Mouse (Mus musculus): ENCODE results near the gene 0610010K14Rik.

Gene 0610010K14Rik

DNA sequence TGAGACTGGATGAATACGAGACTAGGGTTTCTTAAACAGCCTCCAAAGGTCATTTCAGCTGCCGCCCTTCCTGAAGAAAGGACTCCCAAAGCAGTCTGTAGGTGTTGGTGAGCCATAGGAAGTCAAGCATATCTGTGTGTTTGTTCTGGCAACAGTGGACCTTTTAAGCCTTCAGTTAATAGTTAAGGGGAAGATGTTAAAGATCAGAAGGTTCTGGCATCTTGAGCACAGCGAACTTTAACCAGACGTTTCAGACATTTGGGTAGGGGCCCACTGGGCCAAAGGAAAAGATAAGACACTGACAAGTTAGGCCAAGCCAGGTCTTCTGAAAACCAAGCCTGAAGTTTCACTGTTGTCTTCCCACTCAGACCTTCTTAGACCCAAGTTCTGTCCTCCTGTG lies 19.7 kb downstream of the 0610010K14Rik start:
- intact Hi-C loops (cut with DNase I), result loop anchor here (10.0 kb wide), 1 partner anchor 283 kb away; the partner anchor contains the start of gene Ybx2

DNA sequence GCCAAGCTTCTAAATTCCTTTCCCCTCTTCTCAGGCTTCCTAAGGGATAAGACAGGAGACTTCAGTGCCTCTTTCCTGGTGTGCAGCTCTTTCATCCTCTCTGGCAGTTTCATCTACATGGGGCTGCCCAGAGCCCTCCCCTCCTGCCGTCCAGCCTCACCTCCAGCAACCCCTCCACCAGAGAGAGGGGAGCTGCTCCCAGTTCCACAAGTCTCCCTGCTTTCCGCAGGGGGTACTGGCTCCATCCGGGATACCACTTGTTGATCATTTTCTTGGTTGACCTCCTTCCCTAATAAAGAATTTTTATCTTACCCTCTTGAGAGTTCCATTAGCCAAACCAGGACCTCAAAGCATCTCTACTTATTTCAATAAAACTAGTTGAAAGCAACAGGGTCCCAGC lies 21.6 kb downstream of the 0610010K14Rik start:
- intact Hi-C loops (cut with DNase I), result loop anchor here (10.0 kb wide), 1 partner anchor 281 kb away; the partner anchor contains the start of gene Ybx2

DNA sequence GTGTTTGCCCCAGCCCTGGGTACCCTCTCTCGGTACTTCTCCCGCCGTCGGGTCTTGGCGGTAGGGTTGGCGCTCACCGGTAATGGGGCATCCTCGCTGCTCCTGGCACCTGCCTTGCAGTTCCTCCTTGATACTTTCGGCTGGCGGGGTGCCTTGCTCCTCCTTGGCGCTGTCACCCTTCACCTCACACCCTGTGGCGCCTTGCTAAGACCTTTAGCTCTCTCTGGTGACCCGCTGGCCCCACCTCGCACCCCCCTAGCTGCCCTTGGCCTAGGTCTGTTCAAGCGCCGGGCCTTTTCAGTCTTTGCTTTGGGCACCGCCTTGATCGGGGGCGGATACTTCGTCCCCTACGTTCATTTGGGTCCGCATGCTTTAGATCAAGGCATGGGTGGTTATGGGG lies 22.4 kb downstream of the 0610010K14Rik start:
- intact Hi-C loops (cut with DNase I), result loop anchor here (10.0 kb wide), 1 partner anchor 280 kb away; the partner anchor contains the start of gene Ybx2

DNA sequence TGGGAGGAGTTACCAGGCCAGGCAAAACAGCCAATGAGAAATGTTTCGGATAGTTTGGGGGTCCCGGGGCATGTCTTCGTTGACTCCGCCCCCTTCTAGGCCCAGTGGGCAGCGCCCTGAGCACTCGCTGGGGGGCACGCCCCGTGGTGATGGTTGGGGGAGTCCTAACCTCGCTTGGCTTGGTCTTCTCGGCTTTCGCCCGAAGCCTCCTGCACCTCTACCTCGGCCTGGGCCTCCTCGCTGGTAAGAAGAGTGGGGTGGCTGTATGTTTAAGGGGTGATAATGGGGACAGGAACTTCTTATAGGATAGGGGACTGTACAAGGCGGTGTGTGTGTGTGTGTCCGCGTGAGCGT lies 22.9 kb downstream of the 0610010K14Rik start:
- intact Hi-C loops (cut with DNase I), result loop anchor here (5.0 to 10.0 kb wide), 2 partner anchors 38 to 280 kb away; partner anchors contain the start of gene Ybx2

DNA sequence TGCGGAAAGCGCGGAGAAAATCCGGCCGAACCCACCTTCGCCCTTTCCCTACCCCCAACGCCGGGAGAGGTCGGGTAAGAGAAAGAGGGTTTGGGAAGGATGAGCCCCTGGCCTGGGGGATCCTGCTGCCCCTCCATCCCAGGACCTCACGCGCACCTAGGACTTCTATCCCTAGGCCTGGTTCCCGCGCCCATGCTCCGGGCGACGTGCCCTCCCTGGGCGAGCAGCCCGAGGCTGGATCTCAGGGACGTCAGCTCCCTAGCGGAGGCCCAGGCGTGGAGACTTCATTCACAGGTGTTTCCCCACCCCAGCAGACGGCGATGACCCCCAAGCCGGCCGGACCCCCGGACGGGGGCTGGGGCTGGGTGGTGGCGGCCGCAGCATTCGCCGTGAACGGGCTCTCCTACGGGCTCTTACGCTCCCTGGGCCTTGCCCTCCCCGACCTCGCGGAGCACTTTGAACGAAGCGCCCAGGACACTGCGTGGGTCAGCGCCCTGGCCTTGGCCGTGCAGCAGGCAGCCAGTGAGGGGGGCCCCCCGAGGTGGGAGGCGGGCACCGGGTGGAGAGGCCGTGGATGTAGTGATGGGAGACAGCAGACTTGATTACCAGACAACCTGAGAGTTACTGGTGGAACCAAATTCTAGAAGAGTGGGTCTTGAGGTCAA lies 23.4 kb downstream of the 0610010K14Rik start:
- intact Hi-C loops (cut with DNase I), result loop anchor here (5.0 to 10.0 kb wide), 2 partner anchors 37 to 280 kb away; partner anchors contain the start of gene Ybx2

DNA sequence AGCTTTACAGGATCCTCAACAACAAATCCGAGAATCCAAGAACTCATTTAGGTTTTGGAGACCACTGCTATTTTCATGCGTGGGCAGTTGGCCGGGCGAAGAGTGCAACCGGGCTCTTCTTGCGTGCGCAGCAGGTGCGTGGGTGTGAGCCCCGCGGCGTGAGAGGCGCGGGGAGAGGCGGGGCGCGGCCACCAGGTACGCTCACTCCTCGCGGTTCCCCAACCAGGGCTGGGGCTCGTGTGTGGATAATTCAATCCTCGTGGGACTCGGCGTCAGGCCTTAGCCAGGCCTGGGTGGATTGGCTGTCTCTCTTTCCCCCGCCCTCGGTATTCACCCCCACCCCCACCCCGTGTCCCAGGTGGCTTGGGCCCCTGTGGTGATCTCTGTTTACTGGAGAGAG lies 24.0 kb downstream of the 0610010K14Rik start:
- intact Hi-C loops (cut with DNase I), result loop anchor here (2.0 to 10.0 kb wide), 3 partner anchors 36 to 279 kb away; partner anchors contain the start of genes Asgr1 and Ybx2

DNA sequence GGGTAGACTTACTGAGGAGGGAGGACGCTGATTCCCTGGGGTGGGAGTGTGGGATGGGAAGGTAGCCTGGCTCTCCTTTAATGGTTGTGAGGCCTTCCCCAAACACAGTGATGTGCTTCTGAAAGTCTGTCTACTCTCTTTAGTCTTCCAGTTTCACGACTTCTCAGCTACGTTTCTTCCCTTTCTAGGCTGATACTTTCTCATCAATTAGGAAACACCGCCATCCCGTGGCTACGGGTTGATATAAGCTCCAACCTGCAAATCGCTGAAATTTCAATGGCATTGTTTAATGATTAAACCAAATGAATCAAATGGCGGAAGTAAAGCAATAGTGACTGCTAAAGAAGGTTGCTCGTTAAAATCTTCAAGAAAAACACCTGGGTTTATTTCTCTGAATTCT lies 24.8 kb downstream of the 0610010K14Rik start:
- intact Hi-C loops (cut with DNase I), result loop anchor here (2.0 to 10.0 kb wide), 3 partner anchors 36 to 278 kb away; partner anchors contain the start of genes Asgr1 and Ybx2

DNA sequence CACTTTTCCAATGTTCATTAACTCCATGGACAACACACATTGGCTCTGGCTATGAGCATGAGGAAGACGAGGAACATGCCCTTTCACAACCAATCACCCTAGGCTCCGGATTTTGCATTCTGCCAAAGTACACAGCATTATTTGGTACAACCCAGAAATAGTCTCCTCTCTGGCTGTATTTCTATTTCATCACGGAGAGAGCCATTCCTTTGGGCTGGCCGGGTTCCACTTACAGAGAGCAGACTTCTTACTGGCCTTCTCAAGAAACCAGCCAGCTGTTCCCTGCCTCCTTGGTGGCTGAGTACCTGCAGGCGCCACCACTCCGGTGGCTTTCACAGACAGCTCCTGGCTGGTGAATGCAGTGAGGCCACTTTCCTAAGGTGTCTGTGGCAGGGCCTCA lies 25.3 kb downstream of the 0610010K14Rik start, which contains the start of gene Slc16a11:
TSS of gene Slc16a11 (plus strand) at position 330 of the 400 bp plus-strand sequence.
- intact Hi-C loops (cut with DNase I), result loop anchor here (2.0 to 10.0 kb wide), 3 partner anchors 35 to 278 kb away; partner anchors contain the start of genes Asgr1 and Ybx2

DNA sequence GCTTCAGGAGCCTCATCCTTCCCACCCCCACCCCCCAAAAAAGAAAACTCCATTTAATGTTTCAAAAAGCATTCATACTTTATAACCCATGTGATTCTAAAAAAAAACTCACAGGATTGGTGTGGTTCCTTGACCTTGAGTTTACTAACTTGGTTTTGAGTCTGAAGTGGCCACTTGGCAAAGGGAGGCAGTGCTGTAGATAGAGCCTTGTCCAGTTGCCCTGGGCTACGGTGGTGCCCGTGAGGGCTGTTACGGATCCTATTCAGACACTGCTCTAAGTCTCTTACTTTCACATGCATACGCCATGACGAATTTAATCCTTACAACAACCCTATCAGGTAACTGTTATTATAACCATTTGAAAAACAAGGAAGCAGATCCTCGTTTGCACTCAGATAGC lies 25.7 kb downstream of the 0610010K14Rik start:
- intact Hi-C loops (cut with DNase I), result loop anchor here (2.0 to 10.0 kb wide), 3 partner anchors 35 to 277 kb away; partner anchors contain the start of genes Asgr1 and Ybx2

DNA sequence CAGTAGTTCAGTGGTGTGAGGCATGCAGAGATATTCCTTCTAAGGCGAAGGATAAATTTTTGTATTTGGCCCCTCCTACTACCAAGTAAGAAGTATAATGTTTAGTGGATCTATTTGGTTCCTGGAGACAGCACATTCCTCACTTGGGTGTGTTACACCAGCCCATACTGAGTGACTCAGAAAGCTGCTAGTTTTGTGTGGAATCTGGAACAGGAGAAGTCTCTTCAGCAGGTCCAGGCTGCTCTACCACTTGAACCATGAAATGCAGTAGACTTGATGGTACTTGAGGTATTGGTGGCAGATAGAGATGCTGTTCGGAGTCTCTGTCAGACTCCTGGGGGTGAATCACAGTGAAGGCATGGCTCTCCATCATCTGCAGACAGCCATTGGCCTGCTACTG lies 27.0 kb downstream of the 0610010K14Rik start:
- intact Hi-C loops (cut with DNase I), result loop anchor here (5.0 to 10.0 kb wide), 2 partner anchors 33 to 276 kb away; partner anchors contain the start of gene Ybx2

DNA sequence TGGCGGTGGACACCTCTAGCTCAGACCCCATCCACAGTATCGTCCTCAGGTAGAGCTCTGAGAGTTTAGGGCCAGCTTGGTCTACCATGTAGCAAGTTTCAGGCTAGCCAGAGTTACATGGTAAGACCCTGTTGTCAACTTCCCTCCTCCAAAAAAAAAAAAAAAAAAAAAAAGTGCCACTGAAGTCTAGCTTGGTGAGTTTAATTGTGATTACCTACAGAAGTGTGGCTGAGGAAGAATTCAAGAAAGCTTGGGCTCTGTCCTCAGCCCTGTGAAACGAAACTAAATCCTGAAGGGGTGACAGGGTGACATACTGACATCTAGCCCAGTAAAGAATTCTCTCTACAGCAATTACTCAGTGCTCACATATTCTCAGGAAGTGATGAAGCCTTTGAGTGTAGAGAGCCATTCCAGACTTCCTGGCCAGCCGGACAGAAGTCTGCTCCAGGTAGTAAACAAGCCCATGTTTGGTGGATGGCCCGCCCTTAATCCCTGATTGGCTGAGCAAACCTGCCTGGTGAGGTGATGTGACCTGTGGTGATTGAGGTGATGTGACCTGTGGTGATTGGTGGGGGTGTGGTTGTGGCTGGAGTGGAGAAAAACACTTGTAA lies 28.8 kb downstream of the 0610010K14Rik start:
- intact Hi-C loops (cut with DNase I), result no loop called here

DNA sequence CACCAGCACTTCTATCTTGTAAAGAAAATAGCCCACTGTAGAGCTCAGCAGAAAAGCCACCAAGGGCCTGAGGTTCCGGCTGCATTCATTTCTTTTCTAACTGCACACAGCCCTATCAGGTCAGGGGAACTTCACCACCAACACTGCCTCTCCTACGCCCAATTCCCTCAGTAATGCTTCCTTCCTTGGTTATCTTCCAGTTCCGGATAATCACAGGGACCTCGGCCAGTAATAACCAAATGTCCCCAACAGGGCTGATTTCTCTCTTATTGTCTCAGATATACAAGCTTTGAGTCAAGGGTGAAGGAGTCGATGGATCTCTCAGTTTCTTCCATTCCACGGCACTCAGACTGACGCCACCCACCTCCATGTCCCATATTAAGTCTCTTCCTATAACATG lies 30.4 kb downstream of the 0610010K14Rik start:
- intact Hi-C loops (cut with DNase I), result no loop called here

DNA sequence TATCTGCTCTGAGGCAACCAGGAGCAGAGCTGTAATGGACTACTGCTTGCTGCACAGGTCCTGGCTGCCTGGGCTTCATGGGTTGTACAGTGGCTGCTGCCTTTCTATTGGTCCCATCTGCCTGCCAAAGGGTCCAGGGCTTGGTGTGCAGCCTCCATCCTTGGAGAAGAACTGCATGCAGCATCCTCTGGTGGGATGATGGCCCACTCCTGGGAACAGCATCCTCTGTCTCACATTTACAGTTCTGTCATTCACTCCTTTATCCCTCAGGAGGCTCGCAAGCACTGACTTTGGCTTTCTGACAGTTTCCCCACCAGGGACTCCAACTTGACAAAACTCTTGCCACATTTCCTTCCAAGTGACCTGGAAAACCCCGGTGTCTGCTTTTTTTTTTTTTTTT lies 30.9 kb downstream of the 0610010K14Rik start:
- intact Hi-C loops (cut with DNase I), result no loop called here

DNA sequence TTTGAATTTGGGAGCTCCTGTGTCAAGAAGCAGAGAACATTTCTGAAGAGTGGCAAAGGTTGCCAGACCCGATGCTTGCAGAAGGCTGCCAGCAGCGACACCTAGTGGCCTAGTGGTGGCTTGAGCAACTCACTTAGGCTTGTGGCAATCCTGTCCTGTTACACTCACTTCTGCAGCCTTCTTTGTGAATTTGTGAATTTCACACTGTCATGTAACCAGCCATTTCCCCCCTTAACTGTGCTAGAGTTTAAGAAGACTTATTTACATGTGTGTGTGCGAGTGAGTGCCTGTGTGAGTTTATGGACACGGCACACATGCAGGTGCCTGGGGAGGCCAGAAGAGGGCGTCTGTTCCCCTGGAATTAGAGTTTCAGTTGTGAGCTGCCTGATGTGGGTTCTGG lies 36.0 kb downstream of the 0610010K14Rik start:
- intact Hi-C loops (cut with DNase I), result loop anchor here (2.0 to 5.0 kb wide), 2 partner anchors 127 to 144 kb away; no protein-coding TSS in a partner anchor

DNA sequence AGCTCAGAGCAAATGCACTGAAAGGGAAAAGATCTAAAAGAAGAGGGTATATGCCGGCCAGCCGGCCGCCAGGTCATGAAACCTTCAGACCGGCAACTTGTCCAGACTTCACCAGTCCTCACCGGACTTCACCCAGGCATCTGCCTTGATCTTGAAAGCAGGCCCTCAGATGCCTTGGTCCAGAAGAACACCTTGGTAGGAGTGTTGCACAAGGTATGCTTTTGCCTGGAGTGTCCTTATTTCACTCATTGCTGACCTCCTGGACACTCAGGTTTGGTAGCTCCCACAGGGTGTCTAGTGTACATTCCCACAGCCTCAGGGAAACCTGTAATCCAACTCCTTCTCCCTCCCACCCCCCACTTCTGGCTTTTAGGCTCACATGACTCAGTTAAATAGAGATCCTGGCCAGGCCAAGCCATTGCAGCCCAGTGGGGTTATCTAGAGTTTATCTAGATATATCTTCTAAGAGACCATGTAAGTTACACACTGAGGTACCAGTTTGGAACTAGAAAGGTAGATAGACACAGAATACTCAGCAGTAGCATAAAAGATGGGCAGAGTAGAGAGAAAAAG lies 37.6 kb downstream of the 0610010K14Rik start:
- intact Hi-C loops (cut with DNase I), result loop anchor here (2.0 to 5.0 kb wide), 2 partner anchors 125 to 143 kb away; no protein-coding TSS in a partner anchor

DNA sequence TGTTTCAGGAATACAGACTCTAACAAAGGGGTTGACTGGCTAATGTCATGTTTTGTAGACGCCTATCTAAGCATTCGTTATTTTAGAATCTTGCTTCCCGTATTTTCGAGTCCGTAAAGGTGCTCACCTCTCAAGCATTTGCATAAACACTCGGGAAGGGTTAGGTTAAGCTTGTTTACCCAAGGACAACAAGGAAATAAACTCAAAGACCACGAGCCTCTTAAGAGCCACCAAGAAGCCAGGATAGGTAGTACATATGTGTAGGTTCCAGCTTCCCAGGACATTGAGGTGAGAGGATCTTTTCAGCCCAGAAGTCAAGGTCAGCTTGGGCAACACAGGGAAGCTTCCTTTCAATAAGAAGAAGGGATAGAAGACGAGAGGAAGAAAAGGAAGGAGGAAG lies 38.6 kb downstream of the 0610010K14Rik start:
- intact Hi-C loops (cut with DNase I), result no loop called here

DNA sequence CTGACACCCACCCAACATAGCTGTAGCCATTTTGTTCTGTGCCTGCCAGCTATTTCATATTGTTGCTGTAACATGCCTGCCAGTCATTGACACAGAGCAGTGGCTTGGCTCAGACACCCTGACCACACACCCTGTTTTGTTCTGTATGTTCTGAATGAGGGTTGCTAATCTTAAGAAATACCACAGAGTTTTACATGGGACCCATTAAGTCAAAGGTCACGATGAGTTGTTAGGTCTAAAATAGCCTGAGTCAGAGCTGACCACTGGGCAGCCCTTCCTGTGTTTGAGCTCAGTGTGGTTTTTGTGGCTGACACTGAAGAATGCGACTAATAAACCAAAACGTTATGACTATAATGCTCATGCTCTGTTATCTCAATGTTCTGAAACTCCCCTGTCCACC lies 39.4 kb downstream of the 0610010K14Rik start:
- intact Hi-C loops (cut with DNase I), result no loop called here

DNA sequence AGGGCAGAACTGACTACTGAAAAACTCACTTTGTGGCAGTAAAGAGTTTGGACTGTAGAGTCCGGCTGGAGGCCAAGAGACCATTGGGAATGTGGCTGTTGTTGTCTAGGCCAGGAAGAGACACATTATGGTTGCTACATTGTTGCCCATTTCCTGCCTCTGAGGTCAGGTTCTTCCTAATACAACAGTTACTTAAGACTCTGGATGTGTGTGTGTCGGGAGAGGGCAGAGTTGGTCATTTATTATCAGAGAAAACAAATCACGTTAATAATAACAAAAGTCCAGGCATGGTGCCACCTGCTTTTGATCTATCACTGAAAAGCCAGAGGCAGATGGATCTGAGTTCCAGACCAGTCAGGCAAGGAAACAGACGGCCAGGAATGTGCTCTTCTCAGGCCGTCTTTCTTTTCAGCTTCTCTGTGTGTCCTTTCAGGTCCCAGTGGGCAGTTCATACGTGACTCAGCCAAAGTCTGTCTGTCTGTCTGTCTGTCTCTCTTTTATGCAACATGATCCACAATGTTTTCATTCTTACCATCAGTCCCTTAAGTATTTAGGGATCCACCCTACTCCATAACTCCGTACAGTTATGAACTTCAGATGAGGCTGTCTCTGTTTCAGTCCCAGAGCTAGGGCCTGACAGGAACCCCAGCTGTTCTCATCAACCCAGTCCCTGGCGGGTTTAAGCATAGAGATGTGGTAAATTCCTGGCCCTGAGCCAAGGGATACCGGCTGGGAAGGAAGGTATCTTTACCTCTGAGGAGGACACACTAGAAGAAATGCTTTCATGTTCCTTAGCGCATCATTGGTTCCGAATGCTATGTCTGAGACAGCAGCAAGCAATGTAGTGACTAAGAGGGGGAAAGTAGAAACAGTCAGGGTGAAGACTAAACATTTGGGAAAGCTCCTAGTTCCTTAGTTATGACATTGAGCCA lies 44.1 kb downstream of the 0610010K14Rik start:
- intact Hi-C loops (cut with DNase I), result no loop called here

DNA sequence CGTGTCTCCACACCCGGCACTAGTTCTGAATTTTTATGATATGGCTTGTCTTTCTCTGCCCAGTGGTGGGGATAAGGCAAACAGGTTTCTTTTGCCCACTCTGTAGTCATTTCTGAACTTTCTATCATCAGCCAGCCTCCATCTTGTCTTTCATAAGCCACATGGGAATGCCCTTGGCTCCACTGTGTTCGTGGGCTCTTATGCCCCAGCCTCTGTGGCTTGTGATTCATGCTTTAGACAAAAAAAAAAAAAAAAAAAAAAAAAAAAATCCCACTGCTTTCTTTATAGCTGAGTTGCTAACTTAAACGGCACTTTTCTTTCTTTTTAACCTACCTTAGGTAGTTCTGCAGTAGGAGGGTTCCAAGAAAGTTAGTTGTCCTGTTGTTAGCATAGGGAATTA lies 45.6 kb downstream of the 0610010K14Rik start:
- intact Hi-C loops (cut with DNase I), result no loop called here

DNA sequence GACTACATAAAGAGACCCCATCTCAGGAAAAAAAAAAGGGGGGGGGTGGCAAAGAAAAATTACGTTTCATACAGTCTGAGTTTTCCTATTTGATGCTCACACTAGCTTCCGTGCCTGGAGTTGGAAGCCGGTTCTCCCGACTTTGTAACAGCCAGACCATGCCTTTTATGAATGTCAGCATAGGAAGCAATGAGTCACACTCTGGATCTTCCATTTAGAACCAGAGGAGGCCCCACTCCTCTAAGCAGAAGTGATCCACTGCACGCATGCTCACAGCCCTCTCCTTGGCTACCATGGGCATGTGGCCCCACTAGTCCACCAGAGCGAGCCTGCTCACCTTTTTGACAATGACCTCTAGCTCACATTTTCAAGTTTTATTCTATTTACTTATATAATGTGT lies 46.5 kb downstream of the 0610010K14Rik start:
- intact Hi-C loops (cut with DNase I), result no loop called here

Measured in adrenal gland (tissue).